ENCODE assay signal across 34 mouse cellular contexts in the genomic region with DNA sequence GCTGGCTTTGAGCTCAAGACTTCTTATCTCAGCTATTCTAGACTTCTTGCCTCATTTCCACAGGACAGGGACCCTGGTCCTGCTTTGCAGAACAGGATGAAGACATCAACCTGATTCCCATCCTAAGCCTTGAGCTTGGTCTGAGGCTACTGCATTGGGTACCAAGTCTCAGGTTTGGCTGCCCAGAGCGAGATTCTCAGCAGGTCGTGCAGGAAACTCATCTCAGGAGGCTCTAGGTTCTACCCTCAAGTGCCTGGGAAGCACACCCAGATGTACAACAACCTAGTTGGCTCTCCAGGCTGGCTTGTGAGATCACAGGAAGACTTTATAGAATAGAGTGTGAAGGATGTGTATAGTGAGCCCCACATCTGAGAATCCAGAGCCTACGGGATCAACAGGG.
"Had no signal": no experiment of that assay in that cellular context is flagged by ENCODE, and none has a peak within 500 bp of the region (broad histone marks: within the 10 kb centered on the region; RNA-seq: fewer than 3 reads in every experiment).

No protein-coding gene starts in this region.

- H3K36me3 ChIP-seq: heart, embryonic 12.5 days; heart, embryonic 15.5 days; hindbrain, embryonic 10.5 days; hindbrain, embryonic 12.5 days; hindbrain, embryonic 13.5 days; hindbrain, embryonic 15.5 days; intestine, embryonic 15.5 days; kidney, embryonic 15.5 days had no signal

- H3K4me3 ChIP-seq: heart, adult 2 months; heart, embryonic 12.5 days; heart, embryonic 15.5 days; hindbrain, embryonic 10.5 days; hindbrain, embryonic 12.5 days; hindbrain, embryonic 13.5 days; hindbrain, embryonic 15.5 days; intestine, embryonic 15.5 days; kidney, embryonic 15.5 days; layer of hippocampus, adult 2 months; left cerebral cortex, adult 2 months had no signal

- H3K9ac ChIP-seq: heart, embryonic 12.5 days; heart, embryonic 15.5 days; hindbrain, embryonic 12.5 days; hindbrain, embryonic 13.5 days; hindbrain, embryonic 14.5 days; hindbrain, embryonic 15.5 days; intestine, embryonic 15.5 days; kidney, embryonic 15.5 days had no signal

- H3K27me3 ChIP-seq: heart, embryonic 12.5 days; heart, embryonic 15.5 days; hindbrain, embryonic 12.5 days; hindbrain, embryonic 13.5 days; hindbrain, embryonic 15.5 days; intestine, embryonic 15.5 days; kidney, embryonic 15.5 days had no signal

- DNase-seq: heart, adult 2 months; heart, postnatal 10 days; heart, postnatal 14 days; heart, postnatal 4 days; kidney, adult 11 months; kidney, adult 18-20 months; kidney, adult 2 months; kidney, adult 8-10 months; kidney, adult 9 months; kidney, postnatal 10 days; kidney, postnatal 14 days; kidney, postnatal 25 days; kidney, postnatal 36 days; kidney, postnatal 4 days; layer of hippocampus, adult 9-11 months; layer of hippocampus, postnatal 36 days had no signal

- H3K4me2 ChIP-seq: heart, embryonic 11.5 days; heart, embryonic 12.5 days; heart, embryonic 15.5 days; hindbrain, embryonic 12.5 days; hindbrain, embryonic 13.5 days; hindbrain, embryonic 14.5 days; hindbrain, embryonic 15.5 days; intestine, embryonic 15.5 days; kidney, embryonic 15.5 days had no signal

- ATAC-seq: hindbrain, embryonic 16.5 days; hindbrain, postnatal 0 days; inflammation-experienced regulatory T-cells, adult 6 months; intestine, embryonic 15.5 days; intestine, embryonic 16.5 days; intestine, postnatal 0 days had no signal

- H3K9me3 ChIP-seq: heart, embryonic 15.5 days; hindbrain, embryonic 10.5 days; hindbrain, embryonic 13.5 days; hindbrain, embryonic 15.5 days; intestine, embryonic 15.5 days; kidney, embryonic 15.5 days had no signal

- H3K27ac ChIP-seq: heart, adult 2 months; heart, embryonic 15.5 days; hindbrain, embryonic 10.5 days; hindbrain, embryonic 12.5 days; hindbrain, embryonic 13.5 days; hindbrain, embryonic 14.5 days; hindbrain, embryonic 15.5 days; hindbrain, postnatal 0 days; intestine, embryonic 15.5 days; kidney, embryonic 15.5 days; kidney, postnatal 0 days; layer of hippocampus, adult 2 months; left cerebral cortex, adult 2 months had no signal
